Mouse (Mus musculus): ENCODE results near the gene Relch. TPM values are rescaled to one million over a fixed set of nuclear protein-coding genes. Genes with fewer than 3 reads are reported as not detected.
"Not testable (repeated sequence)": the region's sequence is repeated elsewhere in the genome, so short reads cannot be mapped to it uniquely, and the experiment has no call there.

The Relch gene
- polyA plus RNA-seq, 1 experiment from 2014 or later: 26.3 TPM

DNA sequence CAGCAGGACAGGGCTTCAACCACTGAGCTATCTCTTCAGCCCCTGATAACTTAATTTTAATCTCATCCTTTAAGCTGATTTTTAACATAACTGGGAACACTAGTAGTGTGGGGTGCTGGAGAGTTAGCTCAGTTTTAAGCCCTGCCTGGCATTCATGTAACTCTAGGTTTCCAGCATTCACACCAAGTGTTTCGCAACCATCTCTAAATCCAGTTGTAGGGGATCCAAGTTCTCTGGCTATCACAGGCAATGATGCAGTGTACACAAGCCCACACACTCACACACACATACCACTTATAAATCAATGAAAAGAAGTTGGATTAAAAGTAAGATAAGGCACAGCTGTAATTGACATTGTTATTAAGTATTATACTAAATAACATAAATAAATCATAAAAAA, 54.7 kb downstream of the Relch start:
- 100% methylated on average over 1 of the region's 1 CpGs for WGBS
- Histone ChIP-seq H3K4me2 (ENCODE audit: low read length) (no peak overlapping the region), H3K36me3 (ENCODE audit: control insufficient read depth, insufficient read depth, low read length) (peaks cover 60% of the 10 kb centered on the region), H3K27me3 (replicated peaks; ENCODE audit: control insufficient read depth, insufficient read depth, low read length) (no peaks in the 10 kb centered on the region), H3K9me3 (ENCODE audit: control insufficient read depth, low read length) (no peaks in the 10 kb centered on the region), H3K9ac (ENCODE audit: low read length) (no peak overlapping the region), H3K4me3 (ENCODE audit: low read depth, low read length) (no peak overlapping the region), H3K4me1 (replicated peaks; ENCODE audit: control insufficient read depth, insufficient read depth, low read length) (no peaks in the 10 kb centered on the region), H3K27ac (ENCODE audit: low read depth) (no peak overlapping the region)
- DNase-seq (ENCODE audit: low spot score): no peak
- ATAC-seq (replicated peaks; ENCODE audit: low FRiP score, low TSS enrichment, low read depth): no peak

DNA sequence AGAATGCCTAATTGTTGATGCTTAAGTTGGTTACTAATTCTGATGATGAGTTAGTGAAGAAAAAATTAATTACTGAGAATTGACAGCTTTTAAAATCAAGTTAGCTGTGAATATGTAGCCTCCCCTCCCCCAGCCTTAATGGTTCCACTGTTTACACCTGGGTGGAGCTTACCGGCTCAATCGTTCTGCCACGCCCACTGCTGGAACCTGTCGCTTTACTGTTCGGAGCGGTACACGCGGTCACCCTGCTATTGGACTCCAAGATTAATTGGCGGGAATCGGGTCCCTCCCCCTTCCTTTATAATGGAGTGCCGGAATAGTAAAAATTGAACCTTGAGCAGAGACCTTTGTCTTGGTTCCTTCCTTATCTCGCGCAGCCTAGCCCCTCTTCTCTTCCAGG, 65.6 kb downstream of the Relch start:
- not testable (repeated sequence) for H3K4me2 ChIP-seq (ENCODE audit: low read length); H3K4me1 ChIP-seq (replicated peaks; ENCODE audit: control insufficient read depth, insufficient read depth, low read length); DNase-seq (ENCODE audit: low spot score); H3K27ac ChIP-seq (ENCODE audit: low read depth); H3K4me3 ChIP-seq (ENCODE audit: low read depth, low read length); H3K9me3 ChIP-seq (ENCODE audit: control insufficient read depth, low read length); ATAC-seq (replicated peaks; ENCODE audit: low FRiP score, low TSS enrichment, low read depth); H3K9ac ChIP-seq (ENCODE audit: low read length); H3K27me3 ChIP-seq (replicated peaks; ENCODE audit: control insufficient read depth, insufficient read depth, low read length)
- peaks cover 37% of the 10 kb centered on the region for H3K36me3 ChIP-seq (ENCODE audit: control insufficient read depth, insufficient read depth, low read length)
- WGBS: 92% methylated on average over 12 of the region's 13 CpGs

DNA sequence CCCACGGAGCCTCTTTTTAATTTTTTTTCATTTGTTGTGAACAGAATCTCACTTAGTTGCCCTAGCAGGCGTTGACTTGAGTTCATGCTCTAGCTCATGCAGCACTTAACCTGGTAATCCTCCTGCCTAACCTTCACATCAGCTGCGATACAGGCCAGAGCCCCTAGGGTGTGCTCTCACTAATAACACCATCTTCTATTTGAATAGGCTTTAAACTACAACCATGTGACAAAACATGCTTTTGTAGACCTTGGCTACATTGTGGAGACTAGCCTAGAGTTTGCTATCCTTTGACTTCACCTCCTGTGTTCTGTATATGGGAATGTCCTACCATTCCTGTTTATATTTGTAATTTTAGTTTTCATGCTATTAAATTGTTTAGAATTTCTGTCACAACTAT, 71.7 kb downstream of the Relch start:
- ATAC-seq (replicated peaks; ENCODE audit: low FRiP score, low TSS enrichment, low read depth) (no peak), DNase-seq (ENCODE audit: low spot score) (no peak)
- Histone ChIP-seq H3K4me3 (ENCODE audit: low read depth, low read length) (no peak overlapping the region), H3K36me3 (ENCODE audit: control insufficient read depth, insufficient read depth, low read length) (peaks cover 41% of the 10 kb centered on the region), H3K4me2 (ENCODE audit: low read length) (no peak overlapping the region), H3K27ac (ENCODE audit: low read depth) (no peak overlapping the region), H3K27me3 (replicated peaks; ENCODE audit: control insufficient read depth, insufficient read depth, low read length) (no peaks in the 10 kb centered on the region), H3K9me3 (ENCODE audit: control insufficient read depth, low read length) (no peaks in the 10 kb centered on the region), H3K9ac (ENCODE audit: low read length) (no peak overlapping the region), H3K4me1 (replicated peaks; ENCODE audit: control insufficient read depth, insufficient read depth, low read length) (no peaks in the 10 kb centered on the region)
- WGBS: 80% methylated on average over 3 of the region's 3 CpGs

DNA sequence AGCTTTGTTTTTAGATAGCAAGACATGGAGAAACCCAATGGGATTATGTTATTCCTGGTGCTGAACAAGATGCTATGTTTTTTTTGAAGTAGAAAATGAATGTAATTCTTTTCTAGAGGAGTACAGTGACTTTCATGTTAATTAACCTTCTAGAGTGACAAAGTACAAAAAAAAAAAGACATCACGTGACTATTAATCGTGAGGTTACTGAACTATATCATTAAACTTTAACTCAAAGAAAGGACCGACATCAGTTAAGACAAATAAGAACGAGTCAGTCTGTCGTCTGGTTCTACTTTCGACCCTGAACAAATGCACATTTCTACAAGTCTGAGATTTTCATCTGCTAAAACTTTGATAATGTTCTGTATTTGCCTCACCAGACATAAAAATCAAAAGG, 74.7 kb downstream of the Relch start:
- Histone ChIP-seq H3K27ac (ENCODE audit: low read depth) (no peak overlapping the region), H3K36me3 (ENCODE audit: control insufficient read depth, insufficient read depth, low read length) (peaks cover 49% of the 10 kb centered on the region), H3K27me3 (replicated peaks; ENCODE audit: control insufficient read depth, insufficient read depth, low read length) (no peaks in the 10 kb centered on the region), H3K4me2 (ENCODE audit: low read length) (no peak overlapping the region), H3K9me3 (ENCODE audit: control insufficient read depth, low read length) (no peaks in the 10 kb centered on the region), H3K9ac (ENCODE audit: low read length) (no peak overlapping the region), H3K4me3 (ENCODE audit: low read depth, low read length) (no peak overlapping the region), H3K4me1 (replicated peaks; ENCODE audit: control insufficient read depth, insufficient read depth, low read length) (no peaks in the 10 kb centered on the region)
- DNase-seq (ENCODE audit: low spot score) (no peak), ATAC-seq (replicated peaks; ENCODE audit: low FRiP score, low TSS enrichment, low read depth) (no peak)
- 85% methylated on average over 6 of the region's 6 CpGs for WGBS

DNA sequence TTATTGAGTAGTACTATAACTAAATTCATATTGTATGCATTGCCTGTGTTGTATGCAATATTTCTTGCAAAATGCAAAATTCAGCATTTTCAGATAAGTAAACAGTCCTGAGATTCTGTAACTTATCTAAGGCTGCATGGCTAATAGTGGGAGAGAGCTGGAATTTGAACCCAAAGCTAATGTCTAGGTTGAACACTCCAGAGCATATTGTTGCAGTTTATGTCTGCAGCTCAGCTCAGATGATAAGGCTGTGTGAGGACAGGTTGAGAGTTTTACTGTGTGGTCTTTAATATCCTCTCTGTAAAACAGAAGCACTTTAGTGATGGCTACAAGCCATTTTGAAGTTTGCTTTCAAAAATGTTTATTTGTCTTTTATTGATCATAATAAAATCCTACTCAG, 75.8 kb downstream of the Relch start:
- DNase-seq (ENCODE audit: low spot score): no peak
- H3K27ac ChIP-seq (ENCODE audit: low read depth): no peak overlapping the region
- H3K9me3 ChIP-seq (ENCODE audit: control insufficient read depth, low read length): no peaks in the 10 kb centered on the region
- ATAC-seq (replicated peaks; ENCODE audit: low FRiP score, low TSS enrichment, low read depth): no peak
- H3K4me3 ChIP-seq (ENCODE audit: low read depth, low read length): no peak overlapping the region
- H3K36me3 ChIP-seq (ENCODE audit: control insufficient read depth, insufficient read depth, low read length): peaks cover 56% of the 10 kb centered on the region
- H3K4me2 ChIP-seq (ENCODE audit: low read length): no peak overlapping the region
- no peak overlapping the region for H3K9ac ChIP-seq (ENCODE audit: low read length)
- H3K4me1 ChIP-seq (replicated peaks; ENCODE audit: control insufficient read depth, insufficient read depth, low read length): no peaks in the 10 kb centered on the region
- no peaks in the 10 kb centered on the region for H3K27me3 ChIP-seq (replicated peaks; ENCODE audit: control insufficient read depth, insufficient read depth, low read length)

DNA sequence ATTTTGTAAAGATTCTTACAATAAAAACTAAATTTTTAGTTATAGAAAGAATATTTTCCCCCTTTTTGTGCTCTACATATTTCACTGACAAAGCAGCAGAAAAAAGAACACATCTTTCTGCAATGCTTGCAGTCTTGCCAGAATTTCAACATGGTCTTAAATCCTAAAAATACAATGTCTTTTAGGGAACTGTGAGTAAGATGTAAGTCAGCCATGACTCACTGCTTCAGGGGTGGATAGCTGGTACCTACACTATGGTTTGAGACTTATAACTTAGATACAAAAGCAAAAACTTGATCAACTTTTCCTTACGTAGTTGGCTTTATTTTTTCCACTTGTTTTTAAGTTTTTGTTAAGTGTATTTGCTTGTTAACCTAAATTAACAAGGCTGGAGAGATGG, 78.8 kb downstream of the Relch start:
- no peak overlapping the region for H3K4me2 ChIP-seq (ENCODE audit: low read length)
- H3K9ac ChIP-seq (ENCODE audit: low read length): no peak overlapping the region
- ATAC-seq (replicated peaks; ENCODE audit: low FRiP score, low TSS enrichment, low read depth): no peak
- no peaks in the 10 kb centered on the region for H3K9me3 ChIP-seq (ENCODE audit: control insufficient read depth, low read length)
- H3K27me3 ChIP-seq (replicated peaks; ENCODE audit: control insufficient read depth, insufficient read depth, low read length): no peaks in the 10 kb centered on the region
- peaks cover 68% of the 10 kb centered on the region for H3K36me3 ChIP-seq (ENCODE audit: control insufficient read depth, insufficient read depth, low read length)
- H3K4me1 ChIP-seq (replicated peaks; ENCODE audit: control insufficient read depth, insufficient read depth, low read length): no peaks in the 10 kb centered on the region
- no peak for DNase-seq (ENCODE audit: low spot score)
- WGBS: 85% methylated on average over 1 of the region's 1 CpGs
- no peak overlapping the region for H3K4me3 ChIP-seq (ENCODE audit: low read depth, low read length)
- no peak overlapping the region for H3K27ac ChIP-seq (ENCODE audit: low read depth)

DNA sequence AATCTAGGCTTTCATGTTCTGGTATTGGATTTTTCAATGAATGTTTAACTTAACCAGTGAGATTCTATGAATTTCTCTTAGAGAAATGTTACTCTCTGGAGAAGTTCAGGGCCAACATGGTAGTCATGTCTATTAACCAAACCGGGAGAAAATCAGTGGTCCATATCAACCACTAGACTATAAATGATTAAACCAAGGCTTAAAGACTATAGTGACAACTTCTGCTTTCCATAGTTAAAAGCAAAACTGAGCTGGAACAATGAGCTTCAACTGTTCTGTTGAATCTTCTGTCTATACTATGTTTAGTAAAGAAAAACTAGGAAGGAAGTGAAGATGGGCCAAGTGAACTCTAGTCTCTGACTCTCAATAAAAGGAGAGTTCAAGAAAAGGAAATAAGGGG, 82.8 kb downstream of the Relch start:
- DNase-seq (ENCODE audit: low spot score) (no peak), ATAC-seq (replicated peaks; ENCODE audit: low FRiP score, low TSS enrichment, low read depth) (no peak)
- H3K4me2 ChIP-seq (ENCODE audit: low read length): no peak overlapping the region
- no peak overlapping the region for H3K4me3 ChIP-seq (ENCODE audit: low read depth, low read length)
- H3K36me3 ChIP-seq (ENCODE audit: control insufficient read depth, insufficient read depth, low read length): peaks cover 84% of the 10 kb centered on the region
- no peaks in the 10 kb centered on the region for H3K4me1 ChIP-seq (replicated peaks; ENCODE audit: control insufficient read depth, insufficient read depth, low read length)
- no peak overlapping the region for H3K27ac ChIP-seq (ENCODE audit: low read depth)
- no peaks in the 10 kb centered on the region for H3K9me3 ChIP-seq (ENCODE audit: control insufficient read depth, low read length)
- WGBS: 92% methylated on average over 1 of the region's 1 CpGs
- no peaks in the 10 kb centered on the region for H3K27me3 ChIP-seq (replicated peaks; ENCODE audit: control insufficient read depth, insufficient read depth, low read length)
- no peak overlapping the region for H3K9ac ChIP-seq (ENCODE audit: low read length)

DNA sequence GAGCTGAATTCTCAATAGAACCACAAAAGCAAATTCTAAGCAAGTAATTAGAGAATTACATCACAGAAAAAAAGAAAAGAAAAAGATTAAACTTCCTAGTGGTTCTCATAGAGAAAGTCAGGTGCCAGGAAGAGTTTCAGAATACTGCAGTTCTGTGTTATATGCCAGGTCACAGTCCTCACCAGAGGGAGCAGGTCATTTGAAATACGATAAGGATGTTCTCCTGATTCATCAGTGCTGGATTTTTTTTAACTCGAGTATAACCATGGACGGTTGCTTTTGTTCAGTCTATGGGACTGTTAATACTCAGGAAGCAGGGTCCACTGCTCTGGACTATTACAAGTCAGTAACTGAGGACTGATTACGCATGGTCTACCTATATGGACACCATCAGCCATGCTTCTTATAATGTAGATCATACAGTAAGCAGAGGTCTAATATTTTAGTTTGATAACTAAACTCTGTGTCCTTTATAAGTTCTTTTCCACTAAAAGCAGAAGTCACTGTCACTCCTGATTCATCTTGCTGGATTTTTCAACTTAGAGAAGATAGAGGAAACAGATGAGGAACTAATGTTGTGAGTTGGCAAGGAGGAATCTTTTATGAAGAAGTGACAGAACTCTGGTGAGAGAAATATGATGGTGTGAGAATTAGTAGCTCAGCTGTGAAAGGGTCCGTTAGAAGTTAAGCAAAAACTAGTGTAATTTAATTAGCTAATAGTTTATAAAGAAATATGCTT, 83.4 kb downstream of the Relch start:
- Histone ChIP-seq H3K4me2 (ENCODE audit: low read length) (no peak overlapping the region), H3K36me3 (ENCODE audit: control insufficient read depth, insufficient read depth, low read length) (peaks cover 78% of the 10 kb centered on the region), H3K9ac (ENCODE audit: low read length) (no peak overlapping the region), H3K27ac (ENCODE audit: low read depth) (no peak overlapping the region), H3K27me3 (replicated peaks; ENCODE audit: control insufficient read depth, insufficient read depth, low read length) (no peaks in the 10 kb centered on the region), H3K4me3 (ENCODE audit: low read depth, low read length) (no peak overlapping the region), H3K9me3 (ENCODE audit: control insufficient read depth, low read length) (no peaks in the 10 kb centered on the region), H3K4me1 (replicated peaks; ENCODE audit: control insufficient read depth, insufficient read depth, low read length) (no peaks in the 10 kb centered on the region)
- WGBS: 85% methylated on average over 5 of the region's 5 CpGs
- no peak for DNase-seq (ENCODE audit: low spot score)
- ATAC-seq (replicated peaks; ENCODE audit: low FRiP score, low TSS enrichment, low read depth): no peak

DNA sequence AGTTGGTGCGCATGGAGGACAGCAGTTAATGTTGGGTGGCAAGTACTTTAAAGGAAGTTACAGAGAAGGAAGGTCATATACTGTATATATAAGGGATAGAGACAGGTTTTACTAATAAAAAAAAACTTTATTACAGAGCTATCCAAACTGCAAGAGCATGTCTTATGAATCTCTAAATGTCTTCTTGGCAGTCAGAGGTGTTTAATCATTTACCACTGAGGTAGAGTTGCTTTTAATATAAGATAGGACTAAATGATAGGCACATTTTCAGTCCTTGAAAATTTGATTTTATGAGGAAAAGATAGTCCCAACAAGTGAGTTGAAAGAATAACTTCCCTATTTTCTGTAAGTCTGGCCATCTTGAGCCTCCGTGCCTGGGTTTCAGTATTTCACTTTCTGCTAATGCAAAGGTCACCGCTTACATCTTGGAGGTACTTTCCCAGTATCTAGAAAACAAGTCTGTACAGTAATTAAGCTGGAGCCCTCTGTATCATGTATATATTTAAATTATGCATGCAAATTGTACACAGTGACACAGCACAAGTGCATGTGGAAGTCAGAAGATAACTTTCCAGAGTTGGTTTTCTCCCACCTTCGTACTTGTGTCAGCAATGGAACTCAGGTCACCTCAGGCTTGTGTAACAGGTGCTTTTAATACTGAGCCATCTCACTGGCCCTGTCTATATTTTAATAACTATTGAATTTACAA, 84.6 kb downstream of the Relch start:
- Histone ChIP-seq H3K4me3 (ENCODE audit: low read depth, low read length) (no peak overlapping the region), H3K9ac (ENCODE audit: low read length) (no peak overlapping the region), H3K4me2 (ENCODE audit: low read length) (no peak overlapping the region), H3K9me3 (ENCODE audit: control insufficient read depth, low read length) (no peaks in the 10 kb centered on the region), H3K27me3 (replicated peaks; ENCODE audit: control insufficient read depth, insufficient read depth, low read length) (no peaks in the 10 kb centered on the region), H3K4me1 (replicated peaks; ENCODE audit: control insufficient read depth, insufficient read depth, low read length) (no peaks in the 10 kb centered on the region), H3K36me3 (ENCODE audit: control insufficient read depth, insufficient read depth, low read length) (peaks cover 78% of the 10 kb centered on the region), H3K27ac (ENCODE audit: low read depth) (no peak overlapping the region)
- 95% methylated on average over 4 of the region's 4 CpGs for WGBS
- ATAC-seq (replicated peaks; ENCODE audit: low FRiP score, low TSS enrichment, low read depth): no peak
- DNase-seq (ENCODE audit: low spot score): no peak
